Mouse (Mus musculus): Measurements from ENCODE around the gene Snx12. TPM values are rescaled to one million over a fixed set of nuclear protein-coding genes. Genes with fewer than 3 reads are reported as not detected.
"Not testable (repeated sequence)": the region's sequence is repeated elsewhere in the genome, so short reads cannot be mapped to it uniquely, and the experiment has no call there.

Gene Snx12
- polyA plus RNA-seq, 1 experiment from 2014 or later: 42.2 TPM

- 30% methylated on average over 7 of the region's 7 CpGs for whole genome bisulfite sequencing
- no peaks in the 10 kb centered on the region for H3K36me3 ChIP-seq
- no peak overlapping the region for H3K4me2 ChIP-seq
- H3K4me1 ChIP-seq: no peaks in the 10 kb centered on the region
- ATAC-seq (ENCODE audit: low FRiP score): no peak
- H3K9ac ChIP-seq (replicated peaks): no peak overlapping the region
- no peaks in the 10 kb centered on the region for H3K9me3 ChIP-seq (replicated peaks)
- no peaks in the 10 kb centered on the region for H3K27me3 ChIP-seq (replicated peaks)
- H3K4me3 ChIP-seq (replicated peaks): no peak overlapping the region
- H3K27ac ChIP-seq (replicated peaks): no peak overlapping the region
These were observed 91.4 kb downstream of the Snx12 start for GRCm38 (mm10) chrX:101131001-101131400.

GRCm38 (mm10) chrX:101128559-101128958 is 93.8 kb downstream of the Snx12 start:
- H3K27ac ChIP-seq (replicated peaks): no peak overlapping the region
- H3K9ac ChIP-seq (replicated peaks): no peak overlapping the region
- no peak overlapping the region for H3K4me3 ChIP-seq (replicated peaks)
- ATAC-seq (ENCODE audit: low FRiP score): no peak
- no peaks in the 10 kb centered on the region for H3K4me1 ChIP-seq
- no peak overlapping the region for H3K4me2 ChIP-seq
- WGBS: 84% methylated on average over 2 of the region's 2 CpGs
- no peaks in the 10 kb centered on the region for H3K9me3 ChIP-seq (replicated peaks)
- H3K36me3 ChIP-seq: no peaks in the 10 kb centered on the region
- H3K27me3 ChIP-seq (replicated peaks): no peaks in the 10 kb centered on the region

- no peak for ATAC-seq (ENCODE audit: low FRiP score)
- Histone ChIP-seq H3K27ac (replicated peaks) (no peak overlapping the region), H3K4me2 (no peak overlapping the region), H3K4me1 (no peaks in the 10 kb centered on the region), H3K9ac (replicated peaks) (no peak overlapping the region), H3K27me3 (replicated peaks) (no peaks in the 10 kb centered on the region), H3K36me3 (no peaks in the 10 kb centered on the region), H3K9me3 (replicated peaks) (no peaks in the 10 kb centered on the region), H3K4me3 (replicated peaks) (no peak overlapping the region)
- WGBS: 82% methylated on average over 2 of the region's 2 CpGs
These were observed 95.4 kb downstream of the Snx12 start for GRCm38 (mm10) chrX:101126977-101127376.

- Histone ChIP-seq H3K27ac (replicated peaks) (no peak overlapping the region), H3K4me3 (replicated peaks) (no peak overlapping the region), H3K27me3 (replicated peaks) (no peaks in the 10 kb centered on the region), H3K9me3 (replicated peaks) (no peaks in the 10 kb centered on the region), H3K4me2 (no peak overlapping the region), H3K4me1 (no peaks in the 10 kb centered on the region), H3K9ac (replicated peaks) (no peak overlapping the region), H3K36me3 (no peaks in the 10 kb centered on the region)
- 72% methylated on average over 7 of the region's 7 CpGs for WGBS
- no peak for ATAC-seq (ENCODE audit: low FRiP score)
These were observed 95.8 kb downstream of the Snx12 start for GRCm38 (mm10) chrX:101126474-101126955.

GRCm38 (mm10) chrX:101120546-101120945 is 101.8 kb downstream of the Snx12 start:
- 48% methylated on average over 1 of the region's 1 CpGs for WGBS
- ATAC-seq (ENCODE audit: low FRiP score): no peak
- Histone ChIP-seq H3K9me3 (replicated peaks) (no peaks in the 10 kb centered on the region), H3K36me3 (no peaks in the 10 kb centered on the region), H3K4me2 (no peak overlapping the region), H3K9ac (replicated peaks) (no peak overlapping the region), H3K4me3 (replicated peaks) (no peak overlapping the region), H3K27me3 (replicated peaks) (no peaks in the 10 kb centered on the region), H3K4me1 (no peaks in the 10 kb centered on the region), H3K27ac (replicated peaks) (no peak overlapping the region)

- no peaks in the 10 kb centered on the region for H3K36me3 ChIP-seq
- no peak within 1 kb of the TSS for H3K27ac ChIP-seq (replicated peaks)
- ATAC-seq (ENCODE audit: low FRiP score): peak; percentile 28; the same call in 1 of the 2 replicates
- H3K9ac ChIP-seq (replicated peaks): no peak within 1 kb of the TSS
- WGBS: 48% methylated on average over 11 of the region's 11 CpGs
- peak within 1 kb of the TSS; percentile 34 for H3K4me3 ChIP-seq (replicated peaks)
- peak within 1 kb of the TSS; percentile 61 for H3K4me2 ChIP-seq
- no peaks in the 10 kb centered on the region for H3K4me1 ChIP-seq
- peaks cover 7% of the 10 kb centered on the region; the same call in 1 of the 2 replicates for H3K27me3 ChIP-seq (replicated peaks)
- H3K9me3 ChIP-seq (replicated peaks): no peaks in the 10 kb centered on the region
These were observed 136.4 kb downstream of the Snx12 start, which contains the start of gene Slc7a3 for GRCm38 (mm10) chrX:101085920-101086319. Gene Slc7a3, minus strand, starts transcription at chrX:101086020.

- 27% methylated on average over 9 of the region's 9 CpGs for WGBS
- peak overlapping the region; percentile 61 for H3K4me2 ChIP-seq
- not testable (repeated sequence) for H3K9ac ChIP-seq (replicated peaks); H3K36me3 ChIP-seq; H3K9me3 ChIP-seq (replicated peaks); H3K4me1 ChIP-seq; H3K27ac ChIP-seq (replicated peaks); H3K27me3 ChIP-seq (replicated peaks)
- peak; percentile 47; the same call in 1 of the 2 replicates for ATAC-seq (ENCODE audit: low FRiP score)
- peak overlapping the region; percentile 34 for H3K4me3 ChIP-seq (replicated peaks)
These were observed 137.2 kb downstream of the Snx12 start for GRCm38 (mm10) chrX:101085211-101085610.

GRCm38 (mm10) chrX:101084192-101084591 is 138.2 kb downstream of the Snx12 start:
- ATAC-seq (ENCODE audit: low FRiP score): no peak
- no peak overlapping the region for H3K9ac ChIP-seq (replicated peaks)
- no peaks in the 10 kb centered on the region for H3K4me1 ChIP-seq
- no peak overlapping the region for H3K27ac ChIP-seq (replicated peaks)
- no peaks in the 10 kb centered on the region for H3K9me3 ChIP-seq (replicated peaks)
- 73% methylated on average over 2 of the region's 2 CpGs for WGBS
- no peaks in the 10 kb centered on the region for H3K36me3 ChIP-seq
- no peak overlapping the region for H3K4me3 ChIP-seq (replicated peaks)
- peaks cover 7% of the 10 kb centered on the region; the same call in 1 of the 2 replicates for H3K27me3 ChIP-seq (replicated peaks)
- peak overlapping the region; percentile 61; the same call in 1 of the 2 replicates for H3K4me2 ChIP-seq

- WGBS: 89% methylated on average over 1 of the region's 1 CpGs
These were observed 157.1 kb downstream of the Snx12 start for GRCm38 (mm10) chrX:101065245-101065644.

GRCm38 (mm10) chrX:101063503-101063902 is 158.9 kb downstream of the Snx12 start:
- H3K4me2 ChIP-seq: no peak overlapping the region
- WGBS: 61% methylated on average over 2 of the region's 2 CpGs
- no peak overlapping the region for H3K9ac ChIP-seq (replicated peaks)
- ATAC-seq (ENCODE audit: low FRiP score): no peak
- no peaks in the 10 kb centered on the region for H3K4me1 ChIP-seq
- no peak overlapping the region for H3K27ac ChIP-seq (replicated peaks)
- H3K4me3 ChIP-seq (replicated peaks): no peak overlapping the region
- H3K36me3 ChIP-seq: no peaks in the 10 kb centered on the region
- no peaks in the 10 kb centered on the region for H3K9me3 ChIP-seq (replicated peaks)
- H3K27me3 ChIP-seq (replicated peaks): no peaks in the 10 kb centered on the region

More at GRCm38 (mm10) chrX:101065245-101065644, 157.1 kb downstream of the Snx12 start:
- Histone ChIP-seq H3K36me3 (no peaks in the 10 kb centered on the region), H3K9me3 (replicated peaks) (no peaks in the 10 kb centered on the region), H3K4me1 (no peaks in the 10 kb centered on the region), H3K4me2 (no peak overlapping the region), H3K9ac (replicated peaks) (no peak overlapping the region), H3K27ac (replicated peaks) (no peak overlapping the region), H3K4me3 (replicated peaks) (no peak overlapping the region), H3K27me3 (replicated peaks) (no peaks in the 10 kb centered on the region)
- ATAC-seq (ENCODE audit: low FRiP score): no peak

GRCm38 (mm10) chrX:101059541-101059940 is 162.8 kb downstream of the Snx12 start, which contains the start of gene Tex11:
Gene Tex11, minus strand, starts transcription at chrX:101059667.
- WGBS: 89% methylated on average over 31 of the region's 31 CpGs
- Histone ChIP-seq H3K9me3 (replicated peaks) (no peaks in the 10 kb centered on the region), H3K4me2 (no peak within 1 kb of the TSS), H3K4me1 (no peaks in the 10 kb centered on the region), H3K36me3 (no peaks in the 10 kb centered on the region), H3K4me3 (replicated peaks) (no peak within 1 kb of the TSS), H3K27ac (replicated peaks) (no peak within 1 kb of the TSS), H3K9ac (replicated peaks) (no peak within 1 kb of the TSS), H3K27me3 (replicated peaks) (no peaks in the 10 kb centered on the region)
- no peak for ATAC-seq (ENCODE audit: low FRiP score)

Measured in neural tube, embryonic 15.5 days (tissue).